Mouse (Mus musculus) neural tube, embryonic 10.5 days (tissue): ENCODE results near the gene Coa4.
"Not testable (repeated sequence)": the region's sequence is repeated elsewhere in the genome, so short reads cannot be mapped to it uniquely, and the experiment has no call there.

Source experiments
- DNase-seq: peaks from one replicate; pipeline ENCODE4 v3.0.0-alpha.2; 2017; ENCODE audit warnings: low spot score; ENCODE audit errors: extremely low spot score

Coa4 gene

DNA sequence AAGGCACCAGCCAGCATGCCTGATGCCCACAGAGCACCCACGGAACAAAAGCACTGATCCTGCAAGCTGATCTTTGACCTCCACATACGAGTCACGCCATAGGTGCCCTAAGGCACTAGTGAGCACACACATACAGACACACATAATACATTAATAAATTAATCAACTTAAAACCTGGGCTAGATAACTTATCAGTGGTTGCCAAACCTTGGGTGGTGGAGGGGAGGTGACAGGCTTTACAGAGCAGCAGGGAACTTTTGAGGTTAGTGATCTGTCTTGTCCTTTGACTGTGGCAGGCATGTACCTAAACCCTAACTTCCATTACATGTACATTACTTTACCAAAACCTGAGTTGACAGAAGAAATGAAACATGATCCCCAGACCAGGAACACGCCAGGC, 22.5 kb downstream of the Coa4 start:
- DNase-seq = no peak

DNA sequence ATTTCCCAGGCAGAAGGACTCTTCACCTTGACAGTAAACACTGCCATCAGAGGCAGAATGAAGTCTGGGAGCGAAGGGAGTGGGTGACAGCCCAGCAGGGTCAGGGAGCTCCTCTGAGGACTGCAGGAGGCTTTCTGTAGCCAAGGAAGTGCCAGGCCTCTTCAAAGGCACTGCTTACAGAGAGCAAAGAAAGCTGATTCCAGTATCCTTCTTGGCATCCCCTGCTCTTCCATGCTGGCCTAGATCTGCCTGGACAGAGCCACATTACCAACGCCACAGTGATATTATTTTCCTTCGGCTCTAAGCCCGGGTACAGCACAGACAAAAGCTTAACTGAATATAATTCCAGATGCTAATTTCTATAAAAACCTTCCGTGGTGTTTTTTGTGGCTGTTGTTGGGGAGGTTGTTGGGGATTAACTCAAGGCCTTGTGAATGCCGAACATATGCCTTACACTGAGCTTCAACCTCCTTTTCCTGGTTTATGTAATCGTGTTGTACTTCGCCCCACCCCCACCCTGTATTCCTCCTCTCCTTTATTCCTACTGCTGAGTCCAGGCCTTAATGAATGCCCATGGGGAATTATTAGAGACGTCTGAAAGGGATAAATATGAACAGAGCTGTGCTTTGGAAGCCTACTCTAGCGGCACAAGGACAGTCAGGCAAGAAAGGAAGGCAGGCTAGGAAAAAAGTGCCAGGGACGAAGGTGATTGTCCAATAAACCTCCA, 25.2 kb downstream of the Coa4 start:
- no peak for DNase-seq

DNA sequence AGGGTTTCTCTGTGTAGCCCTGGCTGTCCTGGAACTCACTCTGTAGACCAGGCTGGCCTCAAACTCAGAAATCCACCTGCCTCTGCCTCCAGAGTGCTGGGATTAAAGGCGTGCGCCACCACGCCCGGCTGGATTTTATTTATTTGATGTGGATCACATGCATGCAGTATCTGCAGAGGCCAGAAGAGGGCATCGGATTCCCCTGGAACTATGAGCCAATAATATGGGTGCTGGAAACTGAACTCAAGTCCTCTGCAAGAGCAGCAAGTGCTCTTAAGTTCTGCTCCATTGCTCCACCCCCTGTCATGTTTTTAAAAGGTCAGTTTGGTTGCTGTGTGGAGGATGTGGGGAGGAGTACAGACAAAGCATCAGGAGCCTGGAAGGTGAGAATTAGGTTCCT, 30.4 kb downstream of the Coa4 start:
- not testable (repeated sequence) for DNase-seq

DNA sequence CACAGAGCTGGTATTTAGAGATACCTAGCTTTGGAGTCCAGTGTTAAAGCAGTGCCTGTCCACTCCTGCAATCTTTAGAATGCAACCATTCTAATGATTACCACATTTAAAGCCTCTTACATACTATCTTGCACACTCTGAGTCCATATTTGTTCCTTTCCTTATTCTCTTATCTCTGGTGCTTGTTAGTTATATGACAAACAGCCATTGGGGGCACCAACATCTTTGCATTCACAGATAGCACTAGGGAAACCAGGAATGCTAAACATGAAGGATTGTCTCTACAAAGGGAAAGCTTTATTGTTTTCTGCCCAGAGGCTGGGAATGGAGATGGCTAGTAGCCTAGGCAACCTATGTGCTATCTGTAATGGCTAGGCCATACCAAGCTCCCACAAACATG, 33.0 kb downstream of the Coa4 start:
- no peak for DNase-seq

DNA sequence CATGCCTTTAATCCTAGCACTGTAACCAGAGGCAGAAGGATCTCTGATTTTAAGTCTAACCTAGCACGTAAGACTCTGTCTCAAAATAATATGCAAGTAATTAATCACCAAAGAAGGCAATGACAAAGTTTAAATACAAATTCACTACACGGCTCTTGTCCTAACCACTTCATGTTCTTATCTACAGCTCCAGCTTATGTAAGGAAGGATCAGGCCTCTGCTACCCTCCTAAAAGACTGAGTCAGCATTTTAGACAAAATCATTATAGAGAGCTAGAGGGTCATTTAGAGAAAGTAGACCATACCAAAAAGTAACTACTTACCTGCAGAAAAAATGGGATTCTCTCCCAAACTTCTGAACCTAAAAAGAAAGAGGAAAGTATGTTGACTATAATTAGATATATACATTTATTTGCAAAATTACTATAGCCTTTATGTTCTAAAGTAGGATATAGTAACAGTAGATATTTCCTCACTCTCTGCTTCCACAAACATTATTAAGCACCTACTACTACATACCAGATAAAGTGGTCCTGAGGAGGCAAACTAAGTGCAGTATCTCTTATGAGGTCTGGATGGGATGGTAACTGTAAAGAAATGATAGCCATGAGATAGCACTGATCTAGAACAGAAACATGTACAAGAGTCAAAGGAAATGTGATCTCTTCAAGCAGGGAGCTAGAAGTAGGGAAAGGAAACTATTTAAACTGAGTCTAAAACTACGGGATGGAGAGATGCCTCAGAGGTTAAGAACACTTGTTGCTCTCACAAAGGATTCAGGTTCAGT, 34.3 kb downstream of the Coa4 start:
- DNase-seq = no peak

DNA sequence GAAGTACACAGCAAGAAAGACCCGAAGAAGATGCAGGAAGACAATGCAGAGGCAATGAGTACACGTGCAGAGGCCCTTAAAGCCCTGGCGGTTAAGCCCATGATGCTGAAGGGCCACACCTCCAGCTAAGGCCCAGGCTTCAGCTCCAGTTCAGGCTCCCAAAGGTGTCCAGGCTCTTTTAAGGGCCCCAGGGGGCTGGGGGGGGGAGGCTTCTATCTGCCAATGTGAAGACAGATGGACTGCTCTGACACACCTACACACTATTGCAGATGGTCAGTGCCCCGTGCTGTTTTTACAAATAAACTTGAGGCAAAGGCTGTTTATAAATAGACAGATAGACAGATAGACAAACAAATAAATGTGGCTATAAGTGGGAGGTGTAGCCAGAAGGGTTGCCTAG, 35.2 kb downstream of the Coa4 start:
- DNase-seq = no peak

DNA sequence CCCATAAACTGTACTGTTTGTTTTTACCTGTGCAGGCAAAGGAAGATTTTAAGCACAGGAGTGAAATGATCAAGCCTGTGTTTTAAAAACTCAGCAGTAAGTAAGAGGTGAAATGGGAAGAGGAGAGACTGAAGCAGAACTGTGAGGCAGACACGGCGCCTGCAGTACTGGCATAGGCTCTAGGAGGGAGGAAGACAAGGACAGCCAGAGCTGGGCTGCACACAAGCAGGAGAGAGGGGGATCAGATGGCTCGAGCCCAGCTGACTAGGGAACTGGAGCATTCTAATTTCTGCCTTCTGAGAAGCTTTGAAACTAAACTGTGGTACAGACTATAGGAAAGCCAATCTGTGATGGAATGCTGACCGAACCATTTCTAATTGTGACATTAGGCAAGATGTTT, 35.8 kb downstream of the Coa4 start:
- no peak for DNase-seq

DNA sequence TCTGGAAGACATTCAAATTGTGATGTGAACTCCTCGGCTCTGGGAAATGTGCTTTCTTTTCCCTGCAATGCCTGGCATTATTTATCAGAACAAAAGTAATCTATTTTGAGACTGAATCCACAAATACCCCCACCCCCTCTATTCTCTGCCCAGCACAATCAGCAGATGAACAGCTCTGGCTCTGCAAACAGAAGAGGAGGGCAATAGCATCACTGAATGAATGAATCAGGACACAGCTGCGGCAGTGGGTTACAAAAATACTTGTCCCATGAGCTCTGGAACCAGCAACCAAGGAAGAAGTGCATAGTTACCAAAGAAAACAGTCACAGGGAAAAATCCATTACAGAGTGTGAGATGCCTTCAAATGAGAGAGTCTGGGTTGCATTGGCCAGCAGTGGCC, 41.9 kb downstream of the Coa4 start:
- DNase-seq = no peak

DNA sequence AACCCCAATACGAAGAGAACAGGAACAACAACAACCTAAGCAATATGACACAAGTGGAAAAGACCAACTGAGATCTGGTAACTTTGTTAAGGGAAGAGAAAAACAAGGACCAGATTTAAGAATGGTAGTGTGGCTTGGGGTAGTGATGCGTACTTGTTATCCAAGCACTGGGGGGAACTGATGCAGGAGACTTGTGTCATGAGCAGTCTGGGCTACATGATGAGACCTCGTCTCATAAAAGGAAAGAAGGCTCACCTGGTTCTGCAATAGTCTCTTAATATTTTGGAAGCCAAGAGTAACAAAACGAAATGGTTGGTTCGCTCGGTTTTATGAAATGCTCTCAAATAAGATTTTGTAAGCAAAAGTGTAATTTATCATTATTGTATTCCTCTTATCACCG, 45.4 kb downstream of the Coa4 start:
- DNase-seq = no peak

DNA sequence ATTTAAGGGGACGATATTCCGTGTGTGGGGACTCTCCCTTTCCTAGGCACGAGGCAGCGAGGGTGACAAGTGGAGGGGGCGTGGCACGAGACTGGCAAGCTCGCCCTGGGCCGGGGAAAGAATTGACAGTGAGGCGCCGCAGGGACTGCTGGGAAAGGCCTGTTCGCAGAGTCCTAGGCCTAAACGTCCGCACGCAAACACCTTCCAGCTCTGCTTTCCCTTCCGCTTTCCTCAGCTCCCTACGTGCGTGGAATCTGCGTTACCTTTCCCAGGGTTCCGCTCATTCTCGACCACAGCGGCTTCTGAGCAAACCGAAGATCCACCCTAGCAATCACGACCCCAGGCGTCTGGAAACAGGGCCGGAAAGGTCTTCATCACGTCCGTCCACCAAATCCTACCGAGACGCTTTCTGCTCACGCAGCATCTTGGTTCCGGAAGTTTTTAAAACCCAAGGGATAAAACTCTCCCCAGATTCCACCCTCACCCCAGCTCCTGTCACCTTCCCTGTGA, 45.9 kb downstream of the Coa4 start:
- peak; percentile 87 for DNase-seq

DNA sequence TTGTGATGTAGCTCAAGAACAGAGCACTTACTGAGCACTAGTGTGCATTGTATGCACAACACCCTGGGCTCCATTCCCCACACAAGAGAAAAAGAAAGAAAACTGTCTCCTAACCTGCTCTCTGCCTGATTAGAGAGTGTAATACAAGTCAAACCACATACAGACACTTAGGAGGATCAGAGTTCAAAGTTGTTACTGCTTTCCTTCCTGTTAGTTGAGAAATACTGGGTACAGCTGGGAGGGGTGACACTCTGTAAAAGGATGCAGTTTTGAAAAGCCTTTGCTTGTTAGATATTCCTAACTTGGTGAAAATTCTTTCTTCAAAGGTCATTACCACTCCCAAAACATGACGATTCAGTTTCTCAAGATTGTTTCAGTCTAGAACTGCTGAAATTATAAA, 52.9 kb downstream of the Coa4 start:
- no peak for DNase-seq
